Mouse (Mus musculus) stomach, postnatal 0 days (tissue): Measurements from ENCODE around the gene Ms4a6b.

Source experiments
- CTCF ChIP-seq: IDR thresholded peaks from 2 replicates; pipeline ENCODE4 v1.5.1; 2016; ENCODE audit warnings: antibody characterized with exemption, low read depth, mild to moderate bottlenecking, moderate library complexity
- EP300 ChIP-seq: optimal IDR thresholded peaks from 2 replicates; pipeline ENCODE3; 2016; ENCODE audit warnings: antibody characterized with exemption

GRCm38 (mm10) chr19:11491406-11492189, 24.7 kb upstream of the Ms4a6b start:
- no peak for TF ChIP-seq EP300
- no peak for TF ChIP-seq CTCF
